Mouse (Mus musculus) CD4-positive, CD25-positive, alpha-beta regulatory T cell, adult 4 months (primary cell): ENCODE measurements around the gene Gm20479. TPM values are rescaled to one million over a fixed set of nuclear protein-coding genes. Genes with fewer than 3 reads are reported as not detected.

Source experiments
- ATAC-seq: one replicate; pipeline ENCODE4 v1.8.0; 2017
- polyA plus RNA-seq, 2 experiments: library from polyadenylated mRNA; unstranded; fragments of 100-300 nt; shearing (Covaris generic); gene quantifications; one replicate each; pipeline ENCODE4 v1.2.1; 2017

The Gm20479 gene
- polyA plus RNA-seq, 2 experiments from 2014 or later, result not detected

DNA sequence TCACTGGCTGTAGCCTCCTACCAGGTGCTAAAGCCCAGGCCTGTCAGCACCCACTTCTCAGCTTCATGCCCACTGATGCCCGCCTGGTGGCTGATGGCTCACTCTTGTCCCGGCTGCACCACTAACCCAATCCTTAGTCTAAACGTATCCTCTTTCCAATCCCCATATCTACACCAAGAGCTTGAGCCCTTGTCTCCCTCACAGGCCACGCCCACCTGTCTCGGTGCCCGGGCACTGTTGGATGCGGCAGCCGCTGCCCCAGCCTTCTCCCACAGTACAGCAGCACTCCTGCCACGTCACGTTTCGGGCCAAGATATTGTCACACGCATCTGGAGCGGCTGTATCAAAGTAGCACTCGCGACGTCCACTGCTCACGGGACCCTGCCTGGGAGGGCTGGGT lies 46.9 kb downstream of the Gm20479 start:
- ATAC-seq, result no peak

DNA sequence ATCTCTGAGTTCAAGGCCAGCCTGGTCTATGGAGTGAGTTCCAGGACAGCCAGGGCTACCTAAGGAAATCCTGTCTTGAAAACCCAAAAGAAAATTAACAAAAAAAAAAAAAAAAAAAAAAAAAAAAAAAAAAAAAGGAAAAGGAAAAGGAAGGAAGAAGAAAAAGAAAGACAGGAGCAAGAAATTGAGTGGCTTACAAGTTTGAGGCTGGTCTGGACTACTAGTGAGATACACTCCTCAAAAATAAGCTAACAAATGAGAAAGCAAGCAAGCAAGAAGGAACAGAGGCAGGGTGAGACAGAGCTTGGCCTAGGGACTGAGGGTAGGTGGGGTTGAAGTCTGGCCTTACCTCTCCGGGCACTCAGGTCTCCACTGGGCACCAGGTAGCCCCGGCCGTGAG lies 47.4 kb downstream of the Gm20479 start:
- ATAC-seq, result no peak

DNA sequence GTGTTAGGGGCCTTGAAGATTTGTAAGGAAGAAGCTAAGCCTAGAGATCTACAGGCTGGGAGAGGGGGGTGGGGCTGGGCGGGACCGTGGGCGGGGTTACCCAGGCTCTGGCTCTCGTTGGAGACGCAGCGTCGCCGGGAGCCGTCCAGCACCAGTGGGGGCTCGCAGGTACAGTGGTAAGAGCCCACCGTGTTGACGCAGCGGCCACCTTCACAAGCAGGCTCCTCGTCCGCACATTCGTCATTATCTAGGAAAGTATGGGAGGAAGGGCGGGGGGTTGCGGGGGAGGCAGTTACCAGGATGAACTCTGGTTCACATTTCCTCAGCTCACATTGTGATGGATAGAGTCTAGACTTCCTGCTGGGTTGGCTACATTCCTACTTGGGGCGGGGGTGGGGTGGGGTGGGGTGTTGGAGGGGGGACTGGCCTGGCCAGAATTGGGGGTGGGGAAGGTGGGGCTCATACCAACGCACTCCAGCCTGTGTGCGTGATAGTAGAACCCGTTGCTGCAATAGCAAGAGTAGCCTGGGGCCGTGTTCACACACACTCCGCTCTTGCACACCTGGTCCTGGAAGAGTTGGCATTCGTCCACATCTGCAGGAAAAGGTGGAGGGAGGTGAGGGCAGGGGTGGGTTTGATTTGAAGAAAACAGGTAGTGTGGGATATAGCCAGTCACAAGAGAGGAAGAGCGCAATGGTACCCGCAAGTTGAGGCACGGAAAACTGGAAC lies 48.2 kb downstream of the Gm20479 start:
- ATAC-seq, result no peak

DNA sequence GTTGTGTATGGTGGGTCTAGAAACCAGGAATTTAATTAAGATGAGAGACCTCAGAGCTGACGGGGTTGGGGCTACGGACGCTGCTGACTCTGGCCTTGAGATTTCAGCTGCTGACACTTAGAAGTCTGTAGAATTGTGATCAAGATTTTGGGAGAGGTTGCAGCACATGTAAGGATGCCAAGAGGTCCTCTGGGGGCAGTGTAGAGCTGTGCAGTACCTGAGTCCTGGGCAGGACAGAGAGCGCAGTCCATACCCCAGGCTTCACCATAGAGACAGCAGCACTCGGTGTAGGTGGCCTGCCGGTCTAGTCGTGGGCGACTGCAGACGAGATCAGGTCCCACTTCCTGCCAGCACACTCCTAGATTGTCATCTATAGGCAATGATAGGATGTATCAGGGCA lies 49.7 kb downstream of the Gm20479 start:
- ATAC-seq, result no peak

DNA sequence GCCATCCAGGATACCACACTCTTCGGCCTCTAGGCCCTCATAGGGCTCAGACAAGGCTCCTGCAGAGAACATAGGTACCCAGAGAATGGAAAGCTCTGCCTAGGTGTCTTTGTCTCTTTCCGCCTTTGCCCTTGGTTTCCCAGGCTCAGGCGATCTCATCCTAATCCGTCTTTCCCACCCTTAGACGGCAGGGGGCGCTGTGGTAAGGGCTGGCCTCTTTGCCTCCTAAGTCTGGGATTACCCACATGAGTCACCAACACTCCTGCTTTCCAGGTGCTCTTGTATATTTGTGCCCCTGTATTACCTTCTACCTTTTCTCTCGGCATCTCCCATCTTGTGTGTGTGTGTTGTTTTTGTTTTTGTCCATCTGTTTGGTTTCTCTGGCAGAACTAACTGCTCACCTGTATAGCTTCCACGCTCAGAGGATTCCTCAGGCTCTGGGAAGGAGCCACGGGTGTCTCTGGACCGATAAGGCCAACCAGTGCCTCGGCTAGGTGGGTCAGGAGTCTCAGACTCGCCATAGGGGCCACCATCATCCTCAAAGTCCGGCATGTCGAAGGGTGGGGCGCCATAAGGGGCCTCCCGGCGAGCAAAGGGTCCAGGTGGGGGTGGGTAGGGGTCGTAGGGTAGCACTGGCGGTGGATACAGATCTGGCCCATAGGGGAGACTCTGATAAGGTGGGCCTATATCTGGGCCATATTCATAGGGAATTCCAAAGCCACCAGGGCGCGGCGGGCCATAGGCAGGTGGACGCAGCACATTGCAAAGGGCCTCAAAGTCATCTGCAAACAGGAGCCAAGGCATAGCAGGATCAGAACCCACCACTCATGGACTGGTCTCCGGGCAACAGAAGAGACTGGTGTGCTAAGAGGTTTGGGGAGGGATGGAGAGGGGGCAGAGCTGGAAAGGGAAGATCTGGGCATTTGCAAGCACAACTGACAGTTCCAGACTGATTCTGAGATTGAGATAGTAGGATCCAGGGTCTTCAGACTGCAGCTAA lies 50.8 kb downstream of the Gm20479 start:
- ATAC-seq, result no peak

DNA sequence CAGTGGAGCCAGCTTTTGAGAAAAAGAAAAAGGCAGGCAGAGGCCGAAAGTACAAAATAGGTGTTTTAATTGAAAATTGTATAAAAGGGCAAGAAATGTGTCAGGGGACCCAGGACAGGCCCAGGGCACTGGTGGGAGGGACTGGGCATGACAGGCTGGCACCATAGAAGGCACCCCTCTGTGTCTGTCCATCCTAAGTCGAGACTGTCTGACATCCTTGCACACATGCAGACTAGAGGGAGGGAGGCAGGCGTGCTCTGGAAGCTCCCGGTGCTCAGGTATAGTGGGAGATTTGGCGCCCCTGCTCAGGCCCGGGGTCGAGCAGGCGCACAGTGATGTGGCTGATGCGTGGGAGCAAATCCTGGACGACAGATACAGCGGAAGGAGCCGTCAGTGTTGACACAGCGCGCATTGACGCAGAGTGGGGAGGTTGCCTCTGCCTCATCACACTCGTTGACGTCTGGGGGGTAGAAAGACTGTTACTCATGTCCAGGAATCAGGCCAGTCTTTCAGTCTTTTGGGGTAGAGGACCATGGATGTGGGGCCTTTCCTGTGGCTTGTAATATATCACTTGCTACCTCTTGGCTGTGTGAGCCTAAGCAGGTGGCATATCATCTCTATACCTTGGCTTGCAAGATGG lies 52.0 kb downstream of the Gm20479 start:
- no peak for ATAC-seq

Other genes starting within 250 kb of the Gm20479 start
- not detected for gene Cyp2f2, start 237.5 kb downstream of the Gm20479 start, polyA plus RNA-seq
- under 1 TPM in 1 of 2 experiments, not detected in 1; 0.78 TPM for gene Cyp2t4, start 203.7 kb downstream of the Gm20479 start, polyA plus RNA-seq
- 10 to 100 TPM; 16.8 to 16.9 TPM for gene Egln2, start 190.6 kb downstream of the Gm20479 start, polyA plus RNA-seq
- 100 to 1,000 TPM; 118 to 144 TPM for gene Rab4b, start 178.5 kb downstream of the Gm20479 start, polyA plus RNA-seq
- not detected for gene Gm21983, start 176.3 kb downstream of the Gm20479 start, polyA plus RNA-seq
- gene Mia, start 176.3 kb downstream of the Gm20479 start, polyA plus RNA-seq, result under 1 TPM in 1 of 2 experiments, not detected in 1; 0.52 TPM
- 1 to 10 TPM; 3.8 to 6.0 TPM for gene BC024978, start 161.6 kb downstream of the Gm20479 start, polyA plus RNA-seq
- 10 to 100 TPM; 60.9 to 76.3 TPM for gene Snrpa, start 161.1 kb downstream of the Gm20479 start, polyA plus RNA-seq
- 1 to 10 TPM; 1.9 to 2.5 TPM for gene Itpkc, start 128.8 kb downstream of the Gm20479 start, polyA plus RNA-seq
- 10 to 100 TPM in 1 of 2 experiments, 1 to 10 TPM in 1; 8.7 to 10.8 TPM for gene Coq8b, start 124.4 kb downstream of the Gm20479 start, polyA plus RNA-seq
- gene Numbl, start 99.0 kb downstream of the Gm20479 start, polyA plus RNA-seq, result under 1 TPM; 0.11 to 0.25 TPM
- 1 to 10 TPM in 1 of 2 experiments, under 1 TPM in 1; 0.77 to 2.0 TPM for gene Ltbp4, start 19.7 kb downstream of the Gm20479 start, polyA plus RNA-seq
- 10 to 100 TPM; 49.2 to 76.0 TPM for gene Shkbp1, start 1.4 kb downstream of the Gm20479 start, polyA plus RNA-seq
- gene Sptbn4, start 90.3 kb upstream of the Gm20479 start, polyA plus RNA-seq, result under 1 TPM; 0.28 to 0.32 TPM
- gene Blvrb, start 90.6 kb upstream of the Gm20479 start, polyA plus RNA-seq, result 10 to 100 TPM; 14.1 to 19.9 TPM
- 10 to 100 TPM; 50.9 to 60.1 TPM for gene Sertad3, start 116.3 kb upstream of the Gm20479 start, polyA plus RNA-seq
- gene Sertad1, start 129.5 kb upstream of the Gm20479 start, polyA plus RNA-seq, result 10 to 100 TPM; 46.0 to 51.9 TPM
- gene Prx, start 141.9 kb upstream of the Gm20479 start, polyA plus RNA-seq, result under 1 TPM; 0.22 to 0.62 TPM
- gene Hipk4, start 165.8 kb upstream of the Gm20479 start, polyA plus RNA-seq, result under 1 TPM in 1 of 2 experiments, not detected in 1; 0.28 TPM
- gene Pld3, start 195.8 kb upstream of the Gm20479 start, polyA plus RNA-seq, result 100 to 1,000 TPM; 191 to 306 TPM
- 10 to 100 TPM; 15.0 to 25.3 TPM for gene 2310022A10Rik, start 195.8 kb upstream of the Gm20479 start, polyA plus RNA-seq
- 10 to 100 TPM; 39.2 to 57.3 TPM for gene Akt2, start 234.1 kb upstream of the Gm20479 start, polyA plus RNA-seq